Mouse (Mus musculus): ENCODE results near the gene Tbc1d1. TPM values are rescaled to one million over a fixed set of nuclear protein-coding genes. Genes with fewer than 3 reads are reported as not detected.

The Tbc1d1 gene
- total RNA-seq, 1 experiment from 2014 or later: 61.0 TPM

DNA sequence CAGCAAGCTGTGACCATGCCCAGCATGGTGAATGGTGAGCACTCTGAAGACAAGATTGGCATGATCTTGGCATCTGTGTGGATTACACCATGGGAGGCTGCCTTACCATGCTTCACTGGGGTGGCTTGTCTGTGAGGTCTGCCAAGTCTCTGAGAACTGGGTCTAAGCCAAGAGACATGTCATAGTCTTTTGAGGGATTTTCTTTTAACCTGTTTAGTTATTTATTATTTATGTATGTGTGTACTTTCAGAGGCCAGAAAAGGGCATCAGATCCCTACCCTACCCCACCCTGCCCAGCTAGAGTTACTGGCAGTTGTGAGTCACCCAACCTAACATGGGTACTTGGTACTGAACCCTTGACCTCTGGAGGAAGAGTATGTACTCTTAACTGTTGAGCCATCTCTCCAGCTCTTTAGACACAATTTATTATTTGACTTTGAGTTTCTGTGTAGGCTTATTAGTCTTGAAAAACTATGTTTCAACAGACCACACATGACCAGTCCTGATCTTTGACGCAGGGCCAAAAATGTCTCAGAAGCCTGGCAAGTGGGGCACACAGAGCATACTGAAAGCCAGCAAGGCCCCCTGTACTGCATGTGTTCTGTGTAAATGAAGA is 40.3 kb downstream of the Tbc1d1 start:
- ATAC-seq (replicated peaks; ENCODE audit: insufficient number of reproducible peaks, low FRiP score, low TSS enrichment, poor library complexity, severe bottlenecking): no peak

DNA sequence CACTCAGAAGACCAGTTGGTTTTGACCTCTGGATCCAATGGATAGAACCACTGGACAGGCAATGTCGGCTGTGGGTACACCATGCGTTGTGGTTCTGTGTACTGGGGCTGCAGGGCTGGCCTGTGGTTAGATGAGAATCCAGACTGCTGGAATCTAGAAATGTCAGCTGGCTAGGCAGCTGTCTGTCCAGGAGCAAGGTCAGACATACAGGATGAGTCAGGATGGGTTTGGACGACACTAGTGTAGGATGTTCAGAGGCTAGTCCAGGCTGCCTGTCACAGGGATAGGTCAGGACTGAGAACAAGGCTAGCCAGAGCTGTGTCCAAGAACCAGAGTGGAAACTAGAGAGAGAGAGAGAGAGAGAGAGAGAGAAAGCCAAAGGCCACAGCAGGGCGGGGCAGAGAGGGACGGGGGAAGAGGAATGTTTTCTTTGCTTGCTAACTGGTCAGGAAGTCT is 40.8 kb downstream of the Tbc1d1 start:
- ATAC-seq (replicated peaks; ENCODE audit: insufficient number of reproducible peaks, low FRiP score, low TSS enrichment, poor library complexity, severe bottlenecking): no peak

DNA sequence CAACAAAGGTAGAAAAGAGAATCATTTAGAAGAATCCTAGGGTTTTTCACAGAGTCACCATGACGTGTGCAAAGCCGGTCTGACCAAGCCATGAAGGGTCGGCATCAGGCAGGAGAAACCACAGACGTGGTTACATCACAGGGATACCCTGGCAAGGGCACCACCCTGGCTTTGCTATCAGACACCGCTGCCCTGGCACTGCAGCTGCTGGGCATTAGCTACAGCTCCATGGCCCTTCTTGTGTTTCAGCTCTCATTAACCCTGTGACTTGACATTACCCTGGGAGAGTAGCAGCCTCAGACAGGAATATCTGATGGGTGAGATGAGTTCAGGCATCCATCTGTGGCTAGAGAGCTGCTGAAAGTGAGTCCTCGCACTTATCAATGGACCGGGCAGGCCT is 42.5 kb downstream of the Tbc1d1 start:
- ATAC-seq (replicated peaks; ENCODE audit: insufficient number of reproducible peaks, low FRiP score, low TSS enrichment, poor library complexity, severe bottlenecking): no peak

- ATAC-seq (replicated peaks; ENCODE audit: insufficient number of reproducible peaks, low FRiP score, low TSS enrichment, poor library complexity, severe bottlenecking): no peak
These were observed 45.0 kb downstream of the Tbc1d1 start for GRCm38 (mm10) chr5:64201071-64201470.

- ATAC-seq (replicated peaks; ENCODE audit: insufficient number of reproducible peaks, low FRiP score, low TSS enrichment, poor library complexity, severe bottlenecking): peak; percentile 61; the same call in 1 of the 2 replicates
These were observed 46.2 kb downstream of the Tbc1d1 start for GRCm38 (mm10) chr5:64202306-64202705.

- ATAC-seq (replicated peaks; ENCODE audit: insufficient number of reproducible peaks, low FRiP score, low TSS enrichment, poor library complexity, severe bottlenecking): peak; percentile 93
These were observed 49.5 kb downstream of the Tbc1d1 start for GRCm38 (mm10) chr5:64205610-64206009.

GRCm38 (mm10) chr5:64206431-64206830 is 50.3 kb downstream of the Tbc1d1 start:
- ATAC-seq (replicated peaks; ENCODE audit: insufficient number of reproducible peaks, low FRiP score, low TSS enrichment, poor library complexity, severe bottlenecking): no peak

DNA sequence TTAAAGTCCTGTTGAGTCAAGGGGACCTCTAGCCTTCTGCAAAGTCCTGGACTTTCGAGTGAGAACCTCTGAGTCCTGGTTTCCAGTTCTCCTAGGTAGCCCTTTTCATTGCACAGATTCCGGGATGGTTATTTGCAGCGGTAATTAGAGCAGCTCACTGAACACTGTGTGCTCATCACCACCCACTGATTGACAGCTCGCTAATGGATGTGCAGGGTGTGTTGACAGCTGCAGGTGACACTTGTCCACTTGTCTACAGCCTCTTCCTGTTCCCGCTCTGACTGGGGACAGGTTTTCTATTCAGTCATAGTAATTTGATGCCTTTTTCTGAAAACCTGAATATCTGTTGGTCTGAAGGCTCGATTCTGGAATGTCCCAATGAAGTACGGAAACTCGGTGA is 50.8 kb downstream of the Tbc1d1 start:
- ATAC-seq (replicated peaks; ENCODE audit: insufficient number of reproducible peaks, low FRiP score, low TSS enrichment, poor library complexity, severe bottlenecking): no peak

GRCm38 (mm10) chr5:64207800-64208199 is 51.7 kb downstream of the Tbc1d1 start:
- ATAC-seq (replicated peaks; ENCODE audit: insufficient number of reproducible peaks, low FRiP score, low TSS enrichment, poor library complexity, severe bottlenecking): no peak

- ATAC-seq (replicated peaks; ENCODE audit: insufficient number of reproducible peaks, low FRiP score, low TSS enrichment, poor library complexity, severe bottlenecking): no peak
These were observed 54.7 kb downstream of the Tbc1d1 start for GRCm38 (mm10) chr5:64210817-64211216.

DNA sequence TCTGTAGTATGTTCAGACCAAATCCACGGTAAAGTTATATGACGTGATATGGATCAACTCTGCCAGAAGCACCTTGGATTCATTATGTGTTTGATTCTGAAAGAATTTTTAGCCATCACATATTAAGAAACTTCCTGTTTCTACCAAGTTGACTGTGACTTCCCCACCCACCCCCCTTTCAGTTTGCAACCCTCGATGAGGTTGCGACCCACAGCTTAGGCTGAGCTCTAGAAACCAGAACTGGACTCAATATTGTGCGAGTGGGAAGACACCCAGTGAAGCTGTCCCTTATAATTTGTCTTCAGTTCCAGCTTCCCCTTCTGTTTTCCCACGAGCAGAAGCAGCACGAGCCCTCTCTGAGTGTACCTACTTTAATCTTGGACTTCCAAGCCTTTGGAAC is 55.2 kb downstream of the Tbc1d1 start:
- peak; percentile 78 for ATAC-seq (replicated peaks; ENCODE audit: insufficient number of reproducible peaks, low FRiP score, low TSS enrichment, poor library complexity, severe bottlenecking)

- no peak; the same call in 1 of the 2 replicates for ATAC-seq (replicated peaks; ENCODE audit: insufficient number of reproducible peaks, low FRiP score, low TSS enrichment, poor library complexity, severe bottlenecking)
These were observed 56.1 kb downstream of the Tbc1d1 start for GRCm38 (mm10) chr5:64212206-64212605.

DNA sequence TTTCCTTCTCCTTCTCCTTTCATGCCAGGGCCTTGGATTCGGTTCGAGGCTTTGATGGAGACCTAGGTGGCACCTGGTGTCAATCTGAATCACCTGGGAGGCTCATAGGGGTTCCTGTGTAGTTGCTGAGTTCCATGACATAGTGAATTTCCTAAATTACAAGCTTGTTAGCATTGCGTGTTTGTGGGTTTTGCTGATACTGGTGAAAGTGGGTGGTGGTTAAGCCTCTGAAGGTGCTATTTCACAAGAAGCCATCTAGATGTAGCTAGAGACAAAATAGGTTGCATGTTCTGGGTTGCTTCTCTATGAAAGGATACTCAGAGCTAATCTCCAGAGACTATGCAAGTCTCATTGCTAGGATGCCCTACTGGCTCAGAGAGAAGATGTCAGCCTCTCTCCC is 56.5 kb downstream of the Tbc1d1 start:
- ATAC-seq (replicated peaks; ENCODE audit: insufficient number of reproducible peaks, low FRiP score, low TSS enrichment, poor library complexity, severe bottlenecking): peak; percentile 47

GRCm38 (mm10) chr5:64215806-64216205 is 59.7 kb downstream of the Tbc1d1 start:
- no peak for ATAC-seq (replicated peaks; ENCODE audit: insufficient number of reproducible peaks, low FRiP score, low TSS enrichment, poor library complexity, severe bottlenecking)

DNA sequence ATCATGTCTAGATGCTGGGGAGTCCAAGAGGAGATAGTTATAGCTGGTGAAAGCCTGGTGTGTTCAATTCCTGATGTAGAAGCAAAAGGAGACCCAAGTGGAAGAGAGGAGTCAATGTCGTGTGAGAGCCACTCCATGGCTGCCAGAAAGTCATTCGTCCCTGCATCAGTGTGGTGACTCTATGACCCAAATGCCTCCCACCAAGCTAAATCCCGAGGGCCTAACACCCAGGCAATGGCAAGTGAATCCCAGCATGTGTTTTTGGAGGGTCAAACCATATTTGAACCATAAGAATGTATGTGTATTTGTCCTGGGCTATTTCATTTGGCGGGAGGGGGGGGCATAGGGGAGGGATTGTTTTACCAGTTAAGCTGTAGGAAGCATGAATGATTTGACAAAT is 60.2 kb downstream of the Tbc1d1 start:
- no peak for ATAC-seq (replicated peaks; ENCODE audit: insufficient number of reproducible peaks, low FRiP score, low TSS enrichment, poor library complexity, severe bottlenecking)

- no peak for ATAC-seq (replicated peaks; ENCODE audit: insufficient number of reproducible peaks, low FRiP score, low TSS enrichment, poor library complexity, severe bottlenecking)
These were observed 61.2 kb downstream of the Tbc1d1 start for GRCm38 (mm10) chr5:64217256-64217655.

GRCm38 (mm10) chr5:64217816-64218602 is 61.9 kb downstream of the Tbc1d1 start:
- no peak for ATAC-seq (replicated peaks; ENCODE audit: insufficient number of reproducible peaks, low FRiP score, low TSS enrichment, poor library complexity, severe bottlenecking)

- no peak for ATAC-seq (replicated peaks; ENCODE audit: insufficient number of reproducible peaks, low FRiP score, low TSS enrichment, poor library complexity, severe bottlenecking)
These were observed 62.5 kb downstream of the Tbc1d1 start for GRCm38 (mm10) chr5:64218603-64218999.

- no peak for ATAC-seq (replicated peaks; ENCODE audit: insufficient number of reproducible peaks, low FRiP score, low TSS enrichment, poor library complexity, severe bottlenecking)
These were observed 64.7 kb downstream of the Tbc1d1 start for GRCm38 (mm10) chr5:64220776-64221175.

- ATAC-seq (replicated peaks; ENCODE audit: insufficient number of reproducible peaks, low FRiP score, low TSS enrichment, poor library complexity, severe bottlenecking): no peak
These were observed 68.8 kb downstream of the Tbc1d1 start for GRCm38 (mm10) chr5:64224735-64225425.
